Mouse (Mus musculus): Measurements from ENCODE around the gene Pecam1. TPM values are rescaled to one million over a fixed set of nuclear protein-coding genes. Genes with fewer than 3 reads are reported as not detected.

Pecam1 gene
- polyA plus RNA-seq, 1 experiment = 283 TPM

DNA sequence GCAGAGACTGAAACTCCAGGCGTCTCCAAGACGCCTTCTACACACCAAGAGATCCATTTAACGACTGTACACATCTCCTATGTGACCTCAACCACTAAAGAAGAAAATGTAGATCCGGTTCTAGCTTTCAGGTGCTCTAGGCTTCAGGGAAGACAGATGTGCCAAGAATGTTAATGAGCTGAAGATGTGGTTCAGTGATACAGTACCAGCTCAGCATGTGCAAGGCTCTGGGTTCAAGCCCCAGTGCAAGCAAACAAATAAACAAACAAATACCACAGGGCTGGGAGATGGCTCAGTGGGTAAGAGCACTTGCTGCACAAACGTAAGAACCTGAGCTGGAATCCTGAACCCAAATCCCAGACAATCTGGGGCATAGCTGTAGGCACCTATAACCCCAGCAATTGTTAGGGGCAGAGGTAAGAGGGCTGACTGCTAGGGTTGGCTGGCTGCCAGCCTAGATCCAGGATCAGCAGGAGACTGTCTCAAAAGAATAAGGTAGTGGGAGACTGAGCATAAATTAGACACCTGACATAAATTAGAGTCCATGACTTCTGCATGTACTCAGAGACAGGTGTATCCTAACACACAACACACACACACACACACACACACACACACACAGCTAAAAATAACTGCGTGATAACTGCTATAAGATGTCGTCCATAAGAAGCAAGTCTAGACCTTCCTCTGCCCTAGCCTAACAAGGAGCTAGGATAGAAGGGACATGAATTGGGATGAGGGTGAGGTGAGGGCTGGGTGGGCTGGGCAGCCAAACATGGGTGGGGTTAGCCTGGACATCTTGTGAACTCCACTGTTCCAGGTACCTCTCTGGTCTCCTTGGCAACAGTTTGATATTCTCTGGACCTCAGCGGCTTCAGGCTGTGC, 76.5 kb downstream of the Pecam1 start:
- TF ChIP-seq CTCF (IDR thresholded peaks at IDR 0.05; ENCODE audit: insufficient read depth, low read length) (no peak), POLR2A (IDR thresholded peaks at IDR 0.05; ENCODE audit: borderline replicate concordance, extremely low read depth, low read depth, low read length) (no peak)
- Histone ChIP-seq H3K4me3 (replicated peaks; ENCODE audit: extremely low read depth, low read depth, low read length) (no peak overlapping the region), H3K4me1 (ENCODE audit: control insufficient read depth, insufficient read depth, low read length) (peaks cover 56% of the 10 kb centered on the region)
- DNase-seq = no peak
- WGBS = 35% methylated on average over 8 of the region's 8 CpGs

DNA sequence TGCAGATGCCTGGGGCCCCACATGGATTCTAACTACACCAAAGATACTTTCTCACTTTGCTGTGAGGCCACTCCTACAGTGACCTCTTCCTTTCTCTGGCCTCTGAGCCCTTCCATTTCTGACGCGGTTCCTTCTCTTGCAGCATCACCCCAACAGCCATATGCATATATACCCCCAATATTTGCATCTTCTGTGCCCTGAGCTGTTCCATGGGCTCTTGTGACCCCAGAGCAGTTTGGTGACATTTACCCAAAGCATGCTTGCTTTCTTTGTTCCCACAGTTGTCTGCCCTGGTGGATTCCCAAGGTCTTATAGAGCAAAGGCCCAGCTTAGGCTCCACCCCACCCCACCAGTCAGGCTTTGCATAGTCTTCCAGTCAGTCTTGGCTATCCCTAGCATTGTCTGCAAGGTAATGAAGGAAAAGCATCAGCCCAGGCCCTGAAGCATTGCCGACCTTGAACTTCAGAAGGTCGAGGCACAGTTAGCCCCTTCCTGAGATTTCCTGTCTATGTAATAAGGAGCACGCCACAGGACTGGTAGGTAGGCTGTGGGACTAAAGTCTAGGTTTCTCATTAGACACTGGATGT, 77.4 kb downstream of the Pecam1 start:
- WGBS = 60% methylated on average over 5 of the region's 5 CpGs
- DNase-seq = no peak
- H3K4me1 ChIP-seq (ENCODE audit: control insufficient read depth, insufficient read depth, low read length) = peaks cover 51% of the 10 kb centered on the region
- no peak overlapping the region for H3K4me3 ChIP-seq (replicated peaks; ENCODE audit: extremely low read depth, low read depth, low read length)
- TF ChIP-seq CTCF (IDR thresholded peaks at IDR 0.05; ENCODE audit: insufficient read depth, low read length) (no peak), POLR2A (IDR thresholded peaks at IDR 0.05; ENCODE audit: borderline replicate concordance, extremely low read depth, low read depth, low read length) (no peak)

DNA sequence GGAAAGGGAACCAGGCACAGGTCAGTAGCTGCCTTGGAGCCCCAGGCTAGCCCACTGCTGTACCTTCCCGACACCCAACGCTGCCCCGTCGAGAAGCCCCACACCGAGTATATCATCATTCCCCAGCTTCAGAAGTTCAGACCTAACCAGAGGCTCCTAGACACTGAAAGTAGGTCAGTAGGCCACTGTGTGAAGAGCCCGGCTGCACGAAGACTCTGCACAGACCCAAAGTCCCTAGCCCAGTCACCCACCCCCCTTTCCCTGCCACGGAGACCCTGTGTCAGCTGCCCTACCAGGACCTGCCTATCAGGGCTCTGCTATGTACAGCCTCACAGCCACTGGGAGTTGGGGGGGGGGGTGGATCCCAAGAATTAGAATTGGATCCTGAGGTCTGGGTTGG, 78.6 kb downstream of the Pecam1 start:
- peaks cover 48% of the 10 kb centered on the region for H3K4me1 ChIP-seq (ENCODE audit: control insufficient read depth, insufficient read depth, low read length)
- TF ChIP-seq CTCF (IDR thresholded peaks at IDR 0.05; ENCODE audit: insufficient read depth, low read length) (no peak), POLR2A (IDR thresholded peaks at IDR 0.05; ENCODE audit: borderline replicate concordance, extremely low read depth, low read depth, low read length) (no peak)
- H3K4me3 ChIP-seq (replicated peaks; ENCODE audit: extremely low read depth, low read depth, low read length) = no peak overlapping the region
- WGBS = 84% methylated on average over 8 of the region's 8 CpGs
- DNase-seq = no peak

DNA sequence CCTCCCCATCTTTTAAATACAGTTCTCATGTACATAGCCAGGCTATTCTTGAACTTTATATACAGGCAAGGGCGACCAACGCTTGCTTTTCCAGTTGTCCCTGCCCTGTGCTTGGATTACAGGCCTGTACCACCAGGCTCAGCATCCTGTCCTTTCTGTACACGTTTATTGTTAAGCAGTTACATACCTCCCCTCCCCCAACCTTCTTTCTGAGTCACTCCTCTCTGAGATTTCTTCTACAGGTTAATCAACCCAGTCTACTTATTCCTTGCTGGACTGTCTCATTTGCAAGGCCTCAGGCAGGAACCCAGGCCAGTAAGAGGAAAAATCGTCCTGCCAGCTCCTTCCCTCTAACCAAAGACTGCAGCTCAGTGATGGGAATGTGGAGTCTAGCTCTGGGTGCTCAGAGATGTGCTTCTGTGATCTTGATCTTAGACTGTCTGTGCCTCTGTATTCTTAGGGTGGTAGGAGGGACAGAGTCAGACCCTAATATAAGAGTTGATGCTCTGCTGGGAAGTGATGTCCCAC, 79.4 kb downstream of the Pecam1 start:
- 49% methylated on average over 4 of the region's 4 CpGs for WGBS

DNA sequence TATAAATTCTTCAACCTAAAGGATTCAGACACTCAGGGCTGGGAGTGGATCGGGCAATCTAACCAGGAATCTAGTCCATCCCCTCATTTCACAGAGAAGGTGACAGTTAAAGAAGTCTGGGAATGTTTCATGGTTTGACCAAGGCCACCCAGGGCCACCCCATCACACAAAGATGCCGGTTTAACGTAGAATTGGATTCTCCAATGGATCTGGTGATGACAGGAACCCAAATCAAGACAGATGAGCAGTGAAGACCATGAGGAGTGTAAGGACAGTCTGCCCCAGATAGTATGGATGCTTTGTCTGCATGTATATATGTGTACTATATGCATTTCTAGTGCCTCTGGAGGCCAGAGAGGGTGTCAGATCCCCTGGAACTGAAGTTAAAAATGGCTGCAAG, 80.2 kb downstream of the Pecam1 start:
- H3K4me3 ChIP-seq (replicated peaks; ENCODE audit: extremely low read depth, low read depth, low read length) = no peak overlapping the region
- no peak for DNase-seq
- WGBS = 60% methylated on average over 3 of the region's 3 CpGs
- peaks cover 53% of the 10 kb centered on the region for H3K4me1 ChIP-seq (ENCODE audit: control insufficient read depth, insufficient read depth, low read length)
- TF ChIP-seq CTCF (IDR thresholded peaks at IDR 0.05; ENCODE audit: insufficient read depth, low read length) (no peak), POLR2A (IDR thresholded peaks at IDR 0.05; ENCODE audit: borderline replicate concordance, extremely low read depth, low read depth, low read length) (no peak)

More for the DNA sequence above, 79.4 kb downstream of the Pecam1 start:
- H3K4me1 ChIP-seq (ENCODE audit: control insufficient read depth, insufficient read depth, low read length) = peaks cover 54% of the 10 kb centered on the region
- DNase-seq = no peak
- H3K4me3 ChIP-seq (replicated peaks; ENCODE audit: extremely low read depth, low read depth, low read length) = no peak overlapping the region
- TF ChIP-seq CTCF (IDR thresholded peaks at IDR 0.05; ENCODE audit: insufficient read depth, low read length) = no peak
- TF ChIP-seq POLR2A (IDR thresholded peaks at IDR 0.05; ENCODE audit: borderline replicate concordance, extremely low read depth, low read depth, low read length) = no peak

DNA sequence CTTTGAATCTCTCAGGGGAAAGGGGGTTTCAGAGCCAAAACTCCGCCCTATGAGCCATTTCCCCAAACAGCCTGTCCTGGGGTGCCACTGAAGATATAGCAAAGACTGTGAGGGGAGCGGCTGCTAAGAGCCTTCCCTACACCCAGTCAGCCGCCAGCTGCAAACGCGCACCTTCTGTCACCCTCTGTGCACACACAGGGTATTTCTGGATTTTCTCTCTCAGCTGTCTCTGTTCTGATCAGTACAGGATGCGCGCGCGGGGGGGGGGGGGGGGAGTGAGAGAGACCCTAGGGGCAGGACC, 80.6 kb downstream of the Pecam1 start:
- no peak for DNase-seq
- TF ChIP-seq CTCF (IDR thresholded peaks at IDR 0.05; ENCODE audit: insufficient read depth, low read length) (no peak), POLR2A (IDR thresholded peaks at IDR 0.05; ENCODE audit: borderline replicate concordance, extremely low read depth, low read depth, low read length) (peak; percentile 24; the same call in 1 of the 2 replicates)
- Histone ChIP-seq H3K4me3 (replicated peaks; ENCODE audit: extremely low read depth, low read depth, low read length) (no peak overlapping the region), H3K4me1 (ENCODE audit: control insufficient read depth, insufficient read depth, low read length) (peaks cover 51% of the 10 kb centered on the region)
- WGBS = 28% methylated on average over 9 of the region's 9 CpGs

DNA sequence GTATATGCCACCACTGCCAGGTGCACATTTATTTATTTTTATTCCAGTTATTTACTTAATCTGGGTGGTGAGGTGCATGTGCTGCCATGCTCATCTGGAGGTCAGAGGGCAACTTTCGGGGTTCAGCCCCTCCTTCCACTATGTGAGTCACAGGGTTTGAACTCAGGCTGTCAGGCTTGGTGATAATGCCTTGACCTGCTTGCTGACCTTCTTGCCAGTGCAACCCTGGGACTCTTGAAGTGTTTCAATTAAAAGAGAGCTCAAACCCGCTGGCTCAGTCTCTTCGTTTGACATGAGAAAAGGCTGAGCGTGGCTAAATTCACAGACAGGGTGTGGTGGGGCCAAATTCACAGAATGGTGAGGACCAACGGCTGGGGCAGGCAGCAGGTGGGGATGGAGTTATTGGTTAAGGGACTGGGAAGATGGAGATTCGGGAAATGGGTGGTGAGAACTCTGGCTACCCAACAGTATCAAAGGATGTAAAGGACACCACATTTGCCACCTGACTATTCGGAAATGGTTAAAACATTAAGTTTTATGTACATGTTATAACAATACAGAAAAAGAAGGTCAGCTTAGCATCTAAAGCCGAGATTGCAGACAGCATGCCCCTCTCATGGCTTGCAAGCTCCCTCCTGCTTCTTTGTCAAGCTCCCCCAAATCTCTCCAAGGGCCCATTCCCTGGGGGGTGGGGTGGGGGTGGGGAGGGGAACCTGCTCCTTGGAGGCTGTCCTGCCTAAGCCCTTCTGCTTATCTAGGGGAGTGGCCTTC, 81.1 kb downstream of the Pecam1 start:
- DNase-seq = no peak
- WGBS = 49% methylated on average over 8 of the region's 8 CpGs
- H3K4me1 ChIP-seq (ENCODE audit: control insufficient read depth, insufficient read depth, low read length) = peaks cover 48% of the 10 kb centered on the region

DNA sequence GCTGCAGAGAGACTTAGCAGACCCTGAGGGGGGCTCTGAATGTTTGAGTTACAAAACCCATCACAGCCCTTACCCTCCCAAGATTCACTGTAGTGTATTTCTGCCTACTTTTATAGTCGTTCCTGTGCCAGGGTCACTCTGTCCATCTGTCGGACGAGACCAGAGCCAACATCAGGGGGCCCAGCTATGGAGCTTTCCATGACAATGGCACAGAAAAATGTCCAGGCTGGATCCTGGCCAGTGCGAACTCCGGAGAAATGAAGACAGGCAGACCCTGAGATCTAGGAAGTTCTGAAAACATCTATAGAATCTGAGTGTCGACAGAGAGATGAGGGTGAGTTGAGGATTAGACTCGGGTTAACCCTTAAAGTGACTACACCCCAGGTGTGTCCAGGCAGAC, 82.1 kb downstream of the Pecam1 start:
- Histone ChIP-seq H3K4me3 (replicated peaks; ENCODE audit: extremely low read depth, low read depth, low read length) (no peak overlapping the region), H3K4me1 (ENCODE audit: control insufficient read depth, insufficient read depth, low read length) (peaks cover 44% of the 10 kb centered on the region)
- 34% methylated on average over 7 of the region's 7 CpGs for WGBS
- no peak for DNase-seq
- no peak for TF ChIP-seq CTCF (IDR thresholded peaks at IDR 0.05; ENCODE audit: insufficient read depth, low read length)
- no peak for TF ChIP-seq POLR2A (IDR thresholded peaks at IDR 0.05; ENCODE audit: borderline replicate concordance, extremely low read depth, low read depth, low read length)

More for the DNA sequence above, 81.1 kb downstream of the Pecam1 start:
- no peak for TF ChIP-seq POLR2A (IDR thresholded peaks at IDR 0.05; ENCODE audit: borderline replicate concordance, extremely low read depth, low read depth, low read length)
- TF ChIP-seq CTCF (IDR thresholded peaks at IDR 0.05; ENCODE audit: insufficient read depth, low read length) = no peak
- H3K4me3 ChIP-seq (replicated peaks; ENCODE audit: extremely low read depth, low read depth, low read length) = no peak overlapping the region

DNA sequence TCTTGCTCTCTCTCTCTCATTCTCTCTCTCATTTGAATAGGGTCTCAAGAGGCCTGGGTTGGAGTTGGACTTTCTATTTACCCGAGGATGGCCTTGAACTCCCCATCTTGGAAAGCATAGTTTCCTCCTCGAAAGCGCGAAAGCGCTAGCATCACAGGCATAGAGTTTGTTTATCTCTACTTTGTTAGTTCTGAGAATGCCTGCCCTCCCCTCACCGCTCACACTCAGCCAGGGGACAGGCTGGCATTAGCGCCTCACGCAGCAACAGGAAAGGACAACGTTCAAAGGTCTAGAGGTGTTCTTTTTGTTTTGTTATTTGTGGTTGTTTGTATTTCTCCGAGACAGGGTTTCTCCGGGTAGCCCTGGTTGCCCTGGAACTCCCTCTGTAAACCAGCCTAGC, 82.6 kb downstream of the Pecam1 start:
- Histone ChIP-seq H3K4me3 (replicated peaks; ENCODE audit: extremely low read depth, low read depth, low read length) (no peak overlapping the region), H3K4me1 (ENCODE audit: control insufficient read depth, insufficient read depth, low read length) (peaks cover 43% of the 10 kb centered on the region)
- TF ChIP-seq CTCF (IDR thresholded peaks at IDR 0.05; ENCODE audit: insufficient read depth, low read length) (no peak), POLR2A (IDR thresholded peaks at IDR 0.05; ENCODE audit: borderline replicate concordance, extremely low read depth, low read depth, low read length) (no peak)
- 48% methylated on average over 11 of the region's 11 CpGs for WGBS
- no peak for DNase-seq
